Mouse (Mus musculus) kidney, adult 2 months (tissue): ENCODE data around the gene Herc4.

ENCODE experiments used
- CTCF ChIP-seq: fragments of 200-500 bp; conservative IDR thresholded peaks from 2 replicates; pipeline ENCODE4 v1.5.1; 2011; ENCODE audit warnings: low read depth, mild to moderate bottlenecking, control low read depth, low read length, moderate library complexity, mixed read lengths; ENCODE audit not compliant: insufficient read depth, insufficient read length
- POLR2A ChIP-seq: fragments of 200-500 bp; IDR thresholded peaks from one replicate; pipeline ENCODE4 v1.6.1; 2011; ENCODE audit warnings: low read depth, low read length, control low read depth

DNA sequence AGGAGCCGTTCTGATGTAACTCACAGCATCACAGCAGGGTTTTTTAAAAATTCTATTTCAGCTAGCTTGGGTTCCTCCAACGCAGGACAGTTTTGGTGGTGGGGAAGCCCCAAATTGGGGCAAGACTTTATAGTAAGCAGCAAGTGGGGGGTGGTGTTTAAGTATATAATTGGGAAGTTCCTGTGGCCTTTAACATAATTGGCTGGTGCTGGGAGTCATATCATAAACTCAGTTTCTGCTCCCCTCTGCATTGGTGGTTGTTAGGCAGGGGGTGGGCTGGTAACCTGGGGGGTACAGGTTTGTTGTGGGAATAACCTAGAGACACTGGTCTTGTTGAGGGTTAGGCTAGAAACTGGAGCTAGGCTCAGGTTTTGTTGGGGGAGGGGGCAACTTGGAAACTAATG is 2.7 kb upstream of the Herc4 start:
- TF ChIP-seq CTCF, result no peak
- no peak for TF ChIP-seq POLR2A
